Mouse (Mus musculus) hindbrain, embryonic 13.5 days (tissue): ENCODE measurements around the gene Olfr308. TPM values are rescaled to one million over a fixed set of nuclear protein-coding genes. Genes with fewer than 3 reads are reported as not detected.
"Not testable (repeated sequence)": the region's sequence is repeated elsewhere in the genome, so short reads cannot be mapped to it uniquely, and the experiment has no call there.

Experiments
- ATAC-seq: fragments of 200-750 bp; cut with Nextera tagmentation; 2 replicates; pipeline ENCODE4 v1.8.0; 2017; ENCODE audit warnings: moderate TSS enrichment; ENCODE audit not compliant: low FRiP score
- H3K27ac ChIP-seq: fragments of 300-500 bp; sonication (generic); 2 replicates; pipeline ENCODE4 v1.5.1; 2015; ENCODE audit warnings: inconsistent platforms, mild to moderate bottlenecking, moderate library complexity
- H3K27me3 ChIP-seq: fragments of 300-500 bp; sonication (generic); 2 replicates; pipeline ENCODE4 v1.6.1; 2015; ENCODE audit warnings: mild to moderate bottlenecking, inconsistent platforms
- H3K36me3 ChIP-seq: fragments of 300-500 bp; sonication (generic); 2 replicates; pipeline ENCODE4 v1.6.1; 2015; ENCODE audit warnings: mild to moderate bottlenecking, inconsistent platforms
- H3K4me1 ChIP-seq: fragments of 300-500 bp; sonication (generic); replicated peaks from 2 replicates; pipeline ENCODE4 v1.6.1; 2015; ENCODE audit warnings: inconsistent platforms
- H3K4me2 ChIP-seq: fragments of 300-500 bp; sonication (generic); 2 replicates; pipeline ENCODE4 v1.6.1; 2015; ENCODE audit warnings: inconsistent platforms, mild to moderate bottlenecking, moderate library complexity
- H3K4me3 ChIP-seq: fragments of 300-500 bp; sonication (generic); 2 replicates; pipeline ENCODE4 v1.5.1; 2015; ENCODE audit warnings: mild to moderate bottlenecking, inconsistent platforms
- H3K9ac ChIP-seq: fragments of 300-500 bp; sonication (generic); 2 replicates; pipeline ENCODE4 v1.6.1; 2015; ENCODE audit warnings: mild to moderate bottlenecking, inconsistent platforms
- H3K9me3 ChIP-seq: fragments of 300-500 bp; sonication (generic); 2 replicates; pipeline ENCODE4 v1.6.1; 2016; ENCODE audit warnings: inconsistent platforms
- WGBS: fragments of 180-500 bp; shearing (Covaris S2); methylation state at CpG from one replicate; pipeline ENCODE4 v1.1.7; 2015; 5-methylcytosine and 5-hydroxymethylcytosine counted together
- microRNA-seq: library from miRNA; unstranded; fragments of <30 nt; microRNA quantifications from one replicate; pipeline ENCODE4, GENCODE M21; 2016
- polyA plus RNA-seq: library from polyadenylated mRNA; unstranded; fragments of >200 nt; fragmentation: Nextera tagmentation; extraction: Ambion mirVana; gene quantifications from 2 replicates; pipeline ENCODE4 v1.2.1, GENCODE M21; 2015

Gene Olfr308
- not detected in 2 replicates for polyA plus RNA-seq

GRCm38 (mm10) chr7:86325530-86325929 is at the start of gene Olfr308:
Gene Olfr308, minus strand, starts transcription at chr7:86325630.
- Histone ChIP-seq H3K4me3 (no peak within 1 kb of the TSS), H3K36me3 (no peaks in the 10 kb centered on the region), H3K9me3 (no peaks in the 10 kb centered on the region), H3K4me1 (no peaks in the 10 kb centered on the region), H3K4me2 (no peak within 1 kb of the TSS), H3K9ac (no peak within 1 kb of the TSS), H3K27ac (no peak within 1 kb of the TSS), H3K27me3 (no peaks in the 10 kb centered on the region)
- no peak for ATAC-seq

- no peak within 1 kb of the TSS for H3K9ac ChIP-seq
- no peak within 1 kb of the TSS for H3K27ac ChIP-seq
- H3K4me3 ChIP-seq = no peak within 1 kb of the TSS
- ATAC-seq = no peak
- no peaks in the 10 kb centered on the region for H3K27me3 ChIP-seq
- no peak within 1 kb of the TSS for H3K4me2 ChIP-seq
- no peaks in the 10 kb centered on the region for H3K36me3 ChIP-seq
- H3K9me3 ChIP-seq = no peaks in the 10 kb centered on the region
- no peaks in the 10 kb centered on the region for H3K4me1 ChIP-seq
- WGBS = 81% methylated on average over 1 of the region's 1 CpGs
Observed at GRCm38 (mm10) chr7:86366828-86367227, 41.4 kb upstream of the Olfr308 start, which contains the start of gene Olfr305. Gene Olfr305, minus strand, starts transcription at chr7:86366928.

- WGBS = 90% methylated on average over 9 of the region's 9 CpGs
Observed at GRCm38 (mm10) chr7:86346296-86346695, 20.9 kb upstream of the Olfr308 start.

GRCm38 (mm10) chr7:86344253-86344652 is 18.8 kb upstream of the Olfr308 start:
- H3K27ac ChIP-seq = no peak overlapping the region

More at GRCm38 (mm10) chr7:86346296-86346695, 20.9 kb upstream of the Olfr308 start:
- not testable (repeated sequence) for H3K4me1 ChIP-seq, ATAC-seq, H3K27ac ChIP-seq, H3K27me3 ChIP-seq, H3K4me2 ChIP-seq, H3K9ac ChIP-seq, H3K36me3 ChIP-seq, H3K4me3 ChIP-seq, H3K9me3 ChIP-seq

DNA sequence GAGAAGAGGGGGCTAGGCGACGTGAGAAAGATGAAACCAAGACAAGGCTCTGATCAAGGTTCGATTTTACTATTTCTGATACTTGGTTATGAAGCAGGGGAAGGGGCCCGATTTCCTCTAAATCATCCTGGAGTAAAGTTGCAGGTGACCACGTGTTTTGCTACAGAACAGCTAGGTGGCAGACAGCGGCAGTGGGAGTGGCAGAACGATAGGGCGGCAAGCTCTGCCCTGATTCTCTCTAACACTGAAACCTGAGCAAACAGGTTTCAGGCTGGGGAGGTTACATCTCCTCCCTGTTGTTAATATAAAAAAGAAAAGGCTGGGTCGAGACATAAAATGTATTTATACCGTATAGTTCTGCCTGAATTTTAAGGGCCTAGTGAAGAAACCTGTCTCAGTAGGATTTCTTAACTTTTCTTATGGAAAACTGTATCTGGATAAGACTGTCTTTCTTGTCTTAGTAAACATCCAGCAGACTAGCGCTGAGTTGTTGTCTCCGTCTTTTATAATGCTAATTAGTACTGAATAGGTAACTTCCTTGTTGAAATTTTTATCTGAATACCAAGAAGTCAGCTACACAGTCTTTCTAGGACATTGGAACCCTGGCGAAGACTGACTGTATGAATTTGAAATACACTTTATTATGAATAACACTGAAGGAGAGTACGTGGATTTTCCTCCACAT is 17.6 kb upstream of the Olfr308 start:
- Histone ChIP-seq H3K4me2 (no peak overlapping the region), H3K4me1 (no peaks in the 10 kb centered on the region), H3K9ac (no peak overlapping the region), H3K27ac (no peak overlapping the region), H3K4me3 (no peak overlapping the region), H3K36me3 (no peaks in the 10 kb centered on the region), H3K9me3 (no peaks in the 10 kb centered on the region), H3K27me3 (no peaks in the 10 kb centered on the region)
- ATAC-seq = no peak
- WGBS = 82% methylated on average over 14 of the region's 14 CpGs

More at GRCm38 (mm10) chr7:86344253-86344652, 18.8 kb upstream of the Olfr308 start:
- no peaks in the 10 kb centered on the region for H3K9me3 ChIP-seq
- H3K4me1 ChIP-seq = no peaks in the 10 kb centered on the region
- 74% methylated on average over 3 of the region's 3 CpGs for WGBS
- no peak overlapping the region for H3K4me3 ChIP-seq
- no peaks in the 10 kb centered on the region for H3K27me3 ChIP-seq
- H3K4me2 ChIP-seq = no peak overlapping the region
- no peaks in the 10 kb centered on the region for H3K36me3 ChIP-seq
- H3K9ac ChIP-seq = no peak overlapping the region
- no peak for ATAC-seq

DNA sequence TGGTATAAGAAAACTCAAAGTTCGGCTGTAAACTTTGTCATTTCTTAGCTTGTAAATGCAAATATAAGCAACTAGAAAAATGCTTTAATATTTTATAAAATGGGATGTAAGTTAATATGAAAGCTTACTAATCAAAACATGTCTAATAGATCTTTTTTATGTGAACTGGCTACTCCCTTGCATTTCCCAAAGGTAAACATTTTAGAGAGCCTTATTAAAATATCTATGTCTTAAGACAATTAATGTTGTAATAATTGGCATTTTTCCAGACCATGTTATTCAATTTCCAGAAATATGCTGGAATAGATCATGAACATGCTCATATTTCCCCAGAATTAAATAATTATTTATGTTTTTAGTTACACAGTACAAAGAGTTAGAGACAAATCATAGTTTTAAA is 12.1 kb upstream of the Olfr308 start, which contains the start of gene Olfr307:
Gene Olfr307, minus strand, starts transcription at position 101 of the 400 bp plus-strand sequence.
- Histone ChIP-seq H3K27me3 (no peaks in the 10 kb centered on the region), H3K27ac (no peak within 1 kb of the TSS), H3K4me3 (no peak within 1 kb of the TSS), H3K4me1 (no peaks in the 10 kb centered on the region), H3K36me3 (no peaks in the 10 kb centered on the region), H3K9ac (no peak within 1 kb of the TSS), H3K9me3 (no peaks in the 10 kb centered on the region), H3K4me2 (no peak within 1 kb of the TSS)
- ATAC-seq = no peak
- WGBS = 72% methylated on average over 1 of the region's 1 CpGs

- no peaks in the 10 kb centered on the region for H3K36me3 ChIP-seq
- H3K27me3 ChIP-seq = no peaks in the 10 kb centered on the region
- H3K4me1 ChIP-seq = no peaks in the 10 kb centered on the region
- H3K9ac ChIP-seq = no peak overlapping the region
- no peak for ATAC-seq
- no peak overlapping the region for H3K27ac ChIP-seq
- WGBS = 91% methylated on average over 2 of the region's 2 CpGs
- no peaks in the 10 kb centered on the region for H3K9me3 ChIP-seq
- no peak overlapping the region for H3K4me2 ChIP-seq
- no peak overlapping the region for H3K4me3 ChIP-seq
Observed at GRCm38 (mm10) chr7:86321323-86321722, 4.1 kb downstream of the Olfr308 start.

DNA sequence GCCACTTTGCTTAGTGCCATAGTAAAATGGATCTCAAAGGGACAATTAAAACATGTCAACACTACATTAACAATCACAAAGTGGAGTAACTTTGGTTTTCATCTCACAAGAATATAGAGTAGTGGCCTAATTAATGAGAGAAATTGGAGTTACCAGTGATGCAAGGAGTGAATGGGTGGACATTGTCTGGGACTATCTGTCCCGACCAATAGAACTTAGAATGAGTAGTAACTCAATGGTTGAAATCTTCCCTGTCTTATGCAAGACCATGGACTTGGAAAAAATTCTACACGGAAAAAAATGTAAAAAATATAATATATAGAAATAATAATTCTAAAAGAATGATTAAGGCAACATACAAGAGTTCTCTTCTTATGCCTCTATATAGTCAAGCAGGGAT is 11.8 kb downstream of the Olfr308 start, which contains the start of gene Olfr309:
Gene Olfr309, minus strand, starts transcription at position 101 of the 400 bp plus-strand sequence.
- Histone ChIP-seq H3K36me3 (no peaks in the 10 kb centered on the region), H3K9me3 (no peaks in the 10 kb centered on the region), H3K4me2 (no peak within 1 kb of the TSS), H3K27me3 (no peaks in the 10 kb centered on the region), H3K4me3 (no peak within 1 kb of the TSS), H3K27ac (no peak within 1 kb of the TSS), H3K4me1 (no peaks in the 10 kb centered on the region), H3K9ac (no peak within 1 kb of the TSS)
- ATAC-seq = no peak
- WGBS = 76% methylated on average over 2 of the region's 2 CpGs

DNA sequence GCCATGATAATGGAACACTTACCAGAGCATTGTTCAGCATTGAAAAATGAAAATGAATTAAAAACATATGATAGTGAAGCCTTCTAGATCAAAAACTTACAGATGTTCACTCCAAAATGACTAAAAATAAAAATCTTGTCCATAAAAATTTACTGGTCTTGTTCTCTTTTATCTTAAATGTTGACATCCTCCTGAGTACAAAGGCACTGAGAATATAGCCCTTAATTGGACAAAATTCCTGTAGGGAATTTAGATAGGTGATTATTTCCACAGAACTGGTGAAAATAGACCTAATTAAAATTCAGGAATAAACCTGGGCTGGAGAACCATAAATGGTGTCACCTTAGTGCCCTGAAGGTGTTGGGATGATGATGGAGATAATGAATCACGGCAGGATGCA is 48.4 kb downstream of the Olfr308 start, which contains the start of gene Olfr310:
Gene Olfr310, minus strand, starts transcription at position 101 of the 400 bp plus-strand sequence.
- H3K4me3 ChIP-seq = no peak within 1 kb of the TSS
- H3K4me2 ChIP-seq = no peak within 1 kb of the TSS
- ATAC-seq = no peak
- H3K27me3 ChIP-seq = no peaks in the 10 kb centered on the region
- H3K9me3 ChIP-seq = no peaks in the 10 kb centered on the region
- no peak within 1 kb of the TSS for H3K9ac ChIP-seq
- H3K4me1 ChIP-seq = no peaks in the 10 kb centered on the region
- H3K36me3 ChIP-seq = no peaks in the 10 kb centered on the region
- whole genome bisulfite sequencing = 79% methylated on average over 1 of the region's 1 CpGs
- H3K27ac ChIP-seq = no peak within 1 kb of the TSS

Small RNAs within 50 kb of the gene (microRNA-seq; reads per million reads assigned to microRNA genes)
- not detected for gene Gm23192

Other genes with a start within 250 kb of the Olfr308 start
- not detected in 2 replicates for gene Vmn2r75, start 153.9 kb downstream of the Olfr308 start, polyA plus RNA-seq
- not detected in 2 replicates for gene Vmn2r76, start 79.3 kb downstream of the Olfr308 start, polyA plus RNA-seq
- gene Olfr310, start 48.5 kb downstream of the Olfr308 start, polyA plus RNA-seq = not detected in 2 replicates
- gene Olfr309, start 11.9 kb downstream of the Olfr308 start, polyA plus RNA-seq = not detected in 2 replicates
- gene Olfr307, start 12.0 kb upstream of the Olfr308 start, polyA plus RNA-seq = not detected in 2 replicates
- gene Olfr305, start 41.3 kb upstream of the Olfr308 start, polyA plus RNA-seq = not detected in 2 replicates
- gene Olfr304, start 61.0 kb upstream of the Olfr308 start, polyA plus RNA-seq = not detected in 2 replicates
- not detected in 2 replicates for gene Olfr303, start 72.2 kb upstream of the Olfr308 start, polyA plus RNA-seq
- gene Olfr301, start 78.2 kb upstream of the Olfr308 start, polyA plus RNA-seq = not detected in 2 replicates
- gene Olfr299, start 134.3 kb upstream of the Olfr308 start, polyA plus RNA-seq = not detected in 2 replicates
- not detected in 2 replicates for gene Olfr298, start 166.9 kb upstream of the Olfr308 start, polyA plus RNA-seq
- gene Olfr297, start 194.3 kb upstream of the Olfr308 start, polyA plus RNA-seq = not detected in 2 replicates